In the genomic region with DNA sequence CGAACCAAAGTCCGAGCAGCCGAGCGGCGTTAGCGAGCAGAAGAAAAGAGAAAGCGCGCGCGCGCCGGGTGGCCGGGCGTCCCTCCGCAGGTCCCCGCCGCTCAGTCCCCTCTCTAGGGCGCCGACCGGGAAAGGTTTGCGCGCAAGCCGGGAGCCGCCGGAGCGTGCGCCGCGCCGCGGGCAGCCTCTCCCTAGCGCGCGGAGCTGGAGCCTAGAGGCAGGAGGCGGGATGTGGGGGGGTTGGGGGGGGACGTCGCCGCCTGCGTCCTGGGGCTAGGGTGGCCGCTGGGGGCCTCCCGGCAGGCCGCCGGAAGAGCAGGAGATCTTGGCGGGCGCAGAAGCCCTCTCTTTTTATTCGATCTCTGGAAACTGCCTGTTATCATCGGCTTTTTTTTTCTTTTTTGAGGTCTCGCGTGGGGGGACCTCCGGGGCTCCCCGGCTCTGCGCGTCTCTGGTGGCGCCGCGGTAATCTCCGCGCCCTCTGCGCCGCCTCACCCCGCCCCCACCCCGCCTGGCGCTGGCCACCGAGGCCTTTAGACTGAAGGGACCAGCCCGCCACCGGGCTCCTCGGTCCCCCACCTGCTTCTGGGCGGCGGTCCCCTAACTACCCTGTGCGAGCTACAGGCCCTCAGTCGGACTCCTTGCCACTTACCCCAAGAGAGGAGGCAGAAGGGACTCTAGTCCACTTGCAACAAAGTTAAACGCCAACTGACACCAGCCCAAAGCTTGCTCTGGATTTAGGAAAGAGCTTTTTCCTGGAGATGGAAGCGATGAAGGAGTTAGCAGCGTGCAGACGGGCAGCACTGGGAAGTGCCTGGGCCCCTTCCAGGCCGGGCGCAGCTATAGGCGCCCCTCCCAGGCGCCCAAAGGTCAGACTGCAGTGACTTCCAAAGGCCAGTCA, we compare ENCODE assay signal across 7 mouse cellular contexts. TPM values are rescaled to one million over a fixed set of nuclear protein-coding genes. Genes with fewer than 3 reads are reported as not detected.
A peak's percentile ranks its signal among the peaks of the same experiment; 100 is the strongest.
DNase-seq lines count a peak whose midpoint lies in the region; ATAC-seq and TF ChIP-seq lines count a peak whose summit lies in the region.

A gene (minus strand): TSS at position 776 of the 901 bp plus-strand sequence.

- TF ChIP-seq EP300 in ES-Bruce4 (IDR thresholded peaks at IDR 0.05; ENCODE audit: insufficient read depth, low read depth, low read length), result no peak

- no peak for TF ChIP-seq POLR2A in ES-Bruce4 (IDR thresholded peaks at IDR 0.05; ENCODE audit: insufficient read depth, low read length)
- TF ChIP-seq POLR2A in embryonic fibroblast, embryonic 13.5 days (IDR thresholded peaks at IDR 0.05; ENCODE audit: low read depth, low read length), result peak; percentile 32; the same call in 1 of the 2 replicates

- no peak for TF ChIP-seq CTCF in ES-Bruce4 (IDR thresholded peaks at IDR 0.05; ENCODE audit: low read depth, low read length)
- no peak for TF ChIP-seq CTCF in embryonic fibroblast, embryonic 13.5 days (IDR thresholded peaks at IDR 0.05; ENCODE audit: borderline replicate concordance, insufficient read depth, low read length)

- DNase-seq in MN1 (ENCODE audit: low spot score), result peak; percentile 30
- DNase-seq in heart, postnatal 36 days, result peak; percentile 4 to 26
- DNase-seq in left cerebral cortex, postnatal 36 days (ENCODE audit: low spot score in 2 of 2), result peak; percentile 35 to 59
- peak; percentile 50 for DNase-seq in yolk sac, embryonic 10.5 days (ENCODE audit: low spot score)

- no peaks in the 10 kb centered on the region for H3K4me1 ChIP-seq in ES-Bruce4 (ENCODE audit: control insufficient read depth, insufficient read depth, low read length)
- no peaks in the 10 kb centered on the region for H3K4me1 ChIP-seq in embryonic fibroblast, embryonic 13.5 days (ENCODE audit: control insufficient read depth, insufficient read depth, low read length)
- peaks cover 28% of the 10 kb centered on the region for H3K4me1 ChIP-seq in midbrain, embryonic 15.5 days

- under 1% methylated on average over 65 of the region's 79 CpGs for WGBS in midbrain, embryonic 15.5 days

- intact Hi-C loops in heart, postnatal 36 days (cut with DNase I), result no loop called here
- intact Hi-C loops in left cerebral cortex, postnatal 36 days (cut with DNase I), result loop anchor here (5.0 kb wide), 1 partner anchor 257 kb away; no protein-coding TSS in a partner anchor

- no peak within 1 kb of the TSS for H3K27ac ChIP-seq in ES-Bruce4 (ENCODE audit: insufficient read depth, low read length)
- H3K27ac ChIP-seq in embryonic fibroblast, embryonic 13.5 days (ENCODE audit: insufficient read depth, low read length), result peak within 1 kb of the TSS; percentile 49; the same call in 1 of the 2 replicates
- no peak within 1 kb of the TSS for H3K27ac ChIP-seq in midbrain, embryonic 15.5 days

- H3K4me3 ChIP-seq in ES-Bruce4 (ENCODE audit: low read depth, low read length), result peak within 1 kb of the TSS; percentile 49
- H3K4me3 ChIP-seq in embryonic fibroblast, embryonic 13.5 days (ENCODE audit: insufficient read depth, low read length), result peak within 1 kb of the TSS; percentile 81
- peak within 1 kb of the TSS; percentile 58 for H3K4me3 ChIP-seq in midbrain, embryonic 15.5 days

- ATAC-seq in midbrain, embryonic 15.5 days (replicated peaks), result peak; percentile 87

- peaks cover 20% of the 10 kb centered on the region for H3K27me3 ChIP-seq in ES-Bruce4 (ENCODE audit: control insufficient read depth, insufficient read depth, low read length, poor library complexity, severe bottlenecking)
- H3K27me3 ChIP-seq in midbrain, embryonic 15.5 days (replicated peaks), result peaks cover 16% of the 10 kb centered on the region

- no peaks in the 10 kb centered on the region for H3K36me3 ChIP-seq in ES-Bruce4 (ENCODE audit: control insufficient read depth, insufficient read depth, low read length, poor library complexity, severe bottlenecking)
- H3K36me3 ChIP-seq in midbrain, embryonic 15.5 days (replicated peaks), result no peaks in the 10 kb centered on the region

- peak within 1 kb of the TSS; percentile 83 for H3K9ac ChIP-seq in ES-Bruce4 (ENCODE audit: low read depth, poor library complexity, severe bottlenecking)
- H3K9ac ChIP-seq in midbrain, embryonic 15.5 days, result peak within 1 kb of the TSS; percentile 47

- H3K4me2 ChIP-seq in midbrain, embryonic 15.5 days, result peak within 1 kb of the TSS; percentile 98

- no peaks in the 10 kb centered on the region for H3K9me3 ChIP-seq in ES-Bruce4 (replicated peaks; ENCODE audit: control insufficient read depth, insufficient read depth, low read length, poor library complexity, severe bottlenecking)
- H3K9me3 ChIP-seq in midbrain, embryonic 15.5 days, result no peaks in the 10 kb centered on the region

RNA-seq across cellular contexts. Expression of the gene that starts here (rescaled TPM):
- 5.4 and 6.9 TPM in 2 replicates for polyA plus RNA-seq in ES-Bruce4 (2011; ENCODE audit: insufficient read depth, insufficient read length, low read depth, missing spikeins)
- polyA plus RNA-seq in embryonic fibroblast, embryonic 13.5 days (2011; ENCODE audit: insufficient read length, low read depth, missing spikeins), result 16.6 and 34.4 TPM in 2 replicates
- total RNA-seq in heart, postnatal 36 days (2021), result under 1 TPM; 0.19 to 0.25 TPM
- total RNA-seq in left cerebral cortex, postnatal 36 days (2021), result 1 to 10 TPM; 3.4 to 5.1 TPM
- 0.49 and 0.68 TPM in 2 replicates for polyA plus RNA-seq in midbrain, embryonic 15.5 days (2015; fragmentation: Nextera tagmentation; extraction: Ambion mirVana)

Comparison
In these comparisons a context has a peak if more than half of its experiments do, and no peak if none do; other contexts are left out.
1. Peak in DNase-seq in heart, postnatal 36 days; RNA of the gene not detected or under 1 TPM.
2. Peak in ATAC-seq, H3K4me3 ChIP-seq, H3K9ac ChIP-seq and H3K4me2 ChIP-seq in midbrain, embryonic 15.5 days; RNA of the gene not detected or under 1 TPM.